Mouse (Mus musculus) CD4-positive naive resting alpha-beta T cell, adult 76 days (primary cell): ENCODE data around the gene Brcc3. TPM values are rescaled to one million over a fixed set of nuclear protein-coding genes. Genes with fewer than 3 reads are reported as not detected.

Experiments
- total RNA-seq: library from RNA; stranded (reverse); gene quantifications from one replicate; pipeline ENCODE4 v1.2.4, GENCODE M21; 2023

Brcc3 gene
- total RNA-seq: 30.6 TPM

DNA sequence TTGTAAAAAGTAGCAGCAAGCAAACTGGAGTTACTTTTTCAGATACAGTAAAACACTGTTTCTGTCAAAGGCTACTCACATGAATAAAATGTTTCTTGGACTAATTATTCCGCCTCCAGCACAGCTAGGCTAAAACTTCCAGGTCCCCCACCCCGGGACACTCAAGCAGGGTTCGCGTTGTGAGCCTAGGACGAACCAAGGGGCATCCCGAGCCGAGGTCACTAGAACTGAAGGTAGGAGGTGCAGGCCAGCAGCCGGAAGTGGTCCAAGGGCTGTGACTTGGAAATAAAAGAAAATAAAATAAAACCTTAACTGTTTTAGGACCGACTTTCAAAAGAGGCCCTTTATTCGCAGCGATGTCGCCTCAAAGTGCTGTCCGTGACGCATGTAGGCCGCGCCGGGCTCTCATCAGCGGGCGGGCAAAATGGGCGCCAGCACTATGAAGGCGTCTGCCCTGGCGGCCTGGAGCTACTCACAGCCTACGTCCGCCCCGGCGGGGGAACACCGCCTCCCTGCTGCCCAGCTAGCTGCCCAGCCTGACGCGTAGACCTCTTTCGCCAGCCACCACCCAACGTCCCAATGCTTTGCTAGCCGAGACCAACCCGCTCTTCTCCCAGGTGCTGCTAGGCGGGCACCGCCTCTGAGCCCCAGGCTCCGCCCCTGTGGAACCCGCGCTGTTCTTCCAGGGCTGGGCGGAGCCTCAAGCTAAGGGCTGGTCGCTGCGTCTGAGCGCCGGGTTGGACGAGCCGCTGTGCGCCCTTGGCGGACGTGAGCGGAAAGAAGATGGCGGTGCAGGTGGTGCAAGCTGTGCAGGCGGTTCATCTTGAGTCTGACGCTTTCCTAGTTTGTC is at the start of gene Brcc3, which contains the start of the genes Cmc4 and Mtcp1:
Gene Brcc3, plus strand, starts transcription at position 693 of the 850 bp plus-strand sequence.
Gene Cmc4, minus strand, starts transcription at position 649 of the 850 bp plus-strand sequence.
Gene Mtcp1, minus strand, starts transcription at position 653 of the 850 bp plus-strand sequence.

DNA sequence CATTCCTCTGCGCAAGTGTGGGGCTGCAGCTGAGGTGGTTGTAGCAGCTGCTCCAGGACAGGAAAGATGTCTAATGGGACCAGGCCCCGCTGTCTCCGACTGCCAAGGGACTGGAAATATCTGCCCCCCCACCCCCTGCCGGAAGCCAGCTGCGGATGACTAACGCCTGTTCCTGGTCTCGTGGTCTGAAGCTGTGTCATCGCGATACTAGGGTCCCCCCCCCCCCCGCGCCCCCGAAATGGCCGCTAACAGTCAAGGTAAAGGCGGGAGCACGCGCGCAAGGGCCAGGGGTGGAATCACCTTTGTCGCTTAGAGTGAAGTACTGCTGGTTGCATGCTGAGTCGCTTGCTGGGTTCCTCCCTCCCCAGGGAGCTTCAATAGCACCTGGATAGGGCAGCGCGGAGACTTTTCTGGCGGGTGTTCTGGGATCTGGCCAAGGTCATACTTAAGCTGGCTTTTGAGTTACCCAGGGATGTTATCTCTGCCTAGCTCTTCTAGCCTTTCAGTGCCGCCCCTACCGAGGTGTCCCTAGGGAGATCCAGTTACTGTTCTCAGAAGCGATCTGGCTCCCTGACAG is 34.1 kb upstream of the Brcc3 start, which contains the start of the genes Fundc2 and F8:
Gene Fundc2, plus strand, starts transcription at position 205 of the 577 bp plus-strand sequence.
Gene F8, minus strand, starts transcription at position 421 of the 577 bp plus-strand sequence.

Other genes with a start within 250 kb of the Brcc3 start
- 26.2 TPM for gene Fundc2, start 34.2 kb upstream of the Brcc3 start, total RNA-seq
- gene F8, start 34.0 kb upstream of the Brcc3 start, total RNA-seq: 0.15 TPM
- 8.2 TPM for gene Cmc4, start within 50 bp of the Brcc3 start, total RNA-seq
- 14.0 TPM for gene Mtcp1, start within 50 bp of the Brcc3 start, total RNA-seq
- gene Vbp1, start 97.7 kb downstream of the Brcc3 start, total RNA-seq: 78.5 TPM
- gene Rab39b, start 161.6 kb downstream of the Brcc3 start, total RNA-seq: 0.26 TPM